Mouse (Mus musculus) naive thymus-derived CD4-positive, alpha-beta T cell, adult 2 months (primary cell): ENCODE data around the gene Wdr60.
A peak's percentile ranks its signal among the peaks of the same experiment; 100 is the strongest.

Experiments used
- DNase-seq: peaks from one replicate; pipeline ENCODE4 v3.0.0-alpha.2; 2011; ENCODE audit warnings: low read depth

Wdr60 gene

DNA sequence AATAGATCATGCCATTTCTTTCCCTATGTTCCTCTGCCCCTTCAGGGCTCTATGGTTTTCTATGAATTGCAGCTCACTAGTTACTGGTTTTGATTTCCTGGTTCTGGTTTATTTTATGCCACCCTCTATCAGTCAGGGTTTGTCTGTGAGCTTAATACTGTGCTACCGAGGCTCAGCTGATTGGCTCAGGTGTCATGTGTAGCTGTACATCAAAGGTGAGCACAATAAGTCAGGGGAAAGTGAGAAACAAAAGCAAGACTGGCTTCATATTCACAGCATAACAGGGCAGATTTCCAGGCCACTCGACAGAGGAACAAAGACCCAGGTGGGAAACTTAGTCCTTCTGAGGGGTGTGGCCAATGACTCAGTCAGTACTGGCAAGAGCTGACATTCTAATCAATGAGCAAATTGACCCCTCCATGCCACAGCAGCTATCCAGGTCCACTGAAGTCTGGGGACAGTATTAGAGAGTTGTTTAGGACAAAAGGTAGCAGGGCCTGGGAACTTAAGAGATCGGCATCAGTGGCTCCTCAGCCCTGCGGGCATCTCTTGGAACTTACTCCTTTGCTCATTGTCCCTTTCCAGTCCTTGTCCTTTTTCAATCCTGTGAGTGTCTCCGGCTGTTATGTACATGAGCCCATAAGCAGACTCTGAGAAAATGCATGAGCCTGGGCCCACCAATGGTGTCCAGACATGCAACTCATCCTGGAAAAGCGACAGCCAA lies 79.4 kb downstream of the Wdr60 start:
- no peak for DNase-seq

DNA sequence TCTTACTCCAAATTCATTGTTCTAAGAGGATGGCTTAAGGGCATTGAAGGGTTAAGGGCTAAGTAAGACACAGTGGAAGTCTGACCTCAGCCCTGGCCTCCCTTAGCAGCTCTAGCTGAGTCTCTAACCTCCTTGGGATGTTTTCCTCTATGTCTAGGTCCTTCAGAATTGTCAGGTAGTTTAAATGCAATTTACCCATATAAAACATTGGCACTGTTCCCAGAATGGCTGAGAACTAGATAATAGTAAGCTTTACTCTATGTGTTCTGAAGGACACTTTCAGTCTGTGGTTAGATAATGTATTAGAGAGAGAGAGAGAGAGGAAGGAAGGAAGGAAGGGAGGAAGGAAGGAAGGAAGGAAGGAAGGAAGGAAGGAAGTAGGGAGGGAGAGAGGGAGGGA lies 80.4 kb downstream of the Wdr60 start:
- no peak for DNase-seq

DNA sequence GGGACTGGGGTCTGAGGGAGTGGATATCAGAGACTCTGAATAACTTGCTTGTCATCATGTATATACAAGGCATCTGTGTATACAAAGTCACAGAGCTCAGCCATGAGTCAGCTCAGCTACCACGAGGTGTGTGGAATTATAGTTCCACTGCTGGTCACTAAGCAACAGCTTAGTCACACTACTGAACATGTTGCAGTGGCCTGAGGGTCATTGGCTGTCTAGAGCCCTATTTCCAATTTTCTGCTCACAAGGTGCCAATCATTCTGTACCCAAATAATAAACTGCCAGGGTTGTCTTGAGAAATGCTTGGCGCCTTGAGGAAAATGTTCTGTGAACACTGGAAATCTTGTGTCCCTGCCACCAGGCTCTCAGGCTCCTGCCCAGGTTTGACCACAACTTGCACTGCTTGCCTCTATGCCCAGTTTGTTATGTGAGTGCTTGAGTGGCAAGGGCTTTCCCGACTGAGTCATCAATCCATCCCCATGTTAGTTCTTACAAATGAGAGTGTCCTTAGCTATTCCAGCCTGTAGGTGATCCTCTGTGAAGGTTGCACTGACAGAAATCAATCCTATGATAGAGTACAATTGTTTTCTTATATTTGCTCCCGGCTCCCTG lies 81.3 kb downstream of the Wdr60 start:
- no peak for DNase-seq

DNA sequence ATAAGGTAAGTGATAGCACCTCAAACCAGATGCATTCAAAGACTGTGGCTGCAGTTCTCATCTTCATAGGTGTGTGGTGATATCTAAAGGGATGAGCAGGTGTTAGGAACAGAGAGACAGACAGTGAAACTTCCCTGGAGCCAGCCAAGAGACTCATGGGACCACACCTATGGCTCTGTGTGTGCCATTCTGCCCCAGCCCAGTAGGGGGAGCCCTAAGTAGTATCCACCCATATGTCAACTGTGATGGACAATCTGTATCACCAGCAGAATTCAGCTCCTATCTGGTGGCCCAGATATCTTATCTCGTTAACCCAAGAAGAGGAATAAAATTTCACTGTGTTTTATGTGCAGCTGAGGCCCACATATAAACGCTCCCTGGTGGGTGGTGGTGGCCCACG lies 85.9 kb downstream of the Wdr60 start:
- DNase-seq, result peak; percentile 55

DNA sequence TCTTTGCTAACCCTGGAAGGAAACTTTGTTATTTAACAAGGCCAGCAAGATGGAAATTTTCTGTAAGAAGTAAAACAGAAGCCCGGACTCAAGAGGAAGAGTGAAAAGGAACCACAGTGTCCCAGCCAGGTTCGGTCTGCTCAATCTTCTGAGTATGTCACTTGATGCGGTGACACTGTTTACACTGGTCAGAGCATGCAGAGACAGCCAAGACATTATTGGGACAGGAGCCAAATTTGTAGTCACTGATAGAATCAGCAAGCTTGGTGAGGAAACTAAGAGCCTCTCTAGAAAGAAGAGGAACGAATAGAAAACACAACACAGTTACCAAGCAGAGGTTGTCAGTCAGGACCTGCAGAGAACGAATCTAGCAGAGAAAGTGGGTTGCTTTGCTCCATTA lies 93.2 kb downstream of the Wdr60 start:
- no peak for DNase-seq

DNA sequence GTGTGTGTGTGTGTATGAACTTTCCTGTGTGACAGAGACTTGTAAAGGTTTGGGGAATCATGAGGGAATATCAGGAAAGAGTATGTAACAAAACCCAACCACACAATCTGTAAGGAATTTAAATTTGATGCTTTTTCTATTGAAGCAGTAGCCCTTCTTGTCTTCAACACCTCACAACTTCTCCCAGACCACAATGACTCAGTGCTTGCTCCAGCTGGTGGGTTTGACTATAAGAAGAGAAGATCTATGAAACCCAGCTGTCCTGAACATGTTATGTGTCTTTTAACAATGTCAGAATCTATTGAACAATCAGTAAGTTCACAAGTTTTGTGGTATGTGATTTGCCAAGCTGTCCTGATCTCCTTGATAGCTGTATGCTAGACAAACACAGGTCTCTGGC lies 97.5 kb downstream of the Wdr60 start:
- no peak for DNase-seq

DNA sequence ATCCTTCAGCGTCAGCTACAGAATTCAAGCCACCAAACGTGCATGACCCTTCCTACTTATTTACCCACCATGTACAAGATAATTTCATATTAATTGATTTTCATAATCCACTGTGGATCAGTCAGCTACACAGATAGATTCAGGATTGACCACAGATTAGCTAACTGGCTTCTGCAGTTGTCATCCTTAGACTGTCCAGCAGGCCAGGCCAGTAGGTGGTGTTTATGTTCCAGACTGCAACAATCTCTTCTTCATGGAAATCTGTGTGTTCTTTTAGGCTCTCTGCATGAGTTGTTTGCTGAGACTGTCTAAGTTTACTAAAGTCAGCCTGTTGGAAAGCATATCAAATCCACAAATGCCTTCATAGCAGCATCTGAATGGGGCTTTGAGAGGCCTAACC lies 103.1 kb downstream of the Wdr60 start:
- no peak for DNase-seq

DNA sequence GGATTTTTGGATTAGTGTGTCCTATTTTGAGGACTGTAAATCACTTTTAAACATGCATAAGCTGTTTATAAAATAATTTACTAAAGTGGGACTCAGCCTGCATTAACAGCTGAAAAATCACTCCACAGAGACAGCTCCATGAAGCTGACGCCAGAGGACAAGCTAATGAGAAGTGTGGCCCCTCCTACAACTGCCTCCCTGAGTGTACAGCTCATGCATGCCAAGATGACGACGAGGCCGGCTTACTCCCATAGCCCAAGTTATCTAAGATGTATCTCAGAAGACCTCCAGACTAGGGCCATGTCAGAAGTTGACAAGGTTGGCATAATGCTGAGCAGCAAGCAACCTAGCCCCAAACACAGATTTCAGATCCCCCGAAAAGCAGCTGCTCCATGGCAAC lies 103.6 kb downstream of the Wdr60 start:
- DNase-seq, result no peak

DNA sequence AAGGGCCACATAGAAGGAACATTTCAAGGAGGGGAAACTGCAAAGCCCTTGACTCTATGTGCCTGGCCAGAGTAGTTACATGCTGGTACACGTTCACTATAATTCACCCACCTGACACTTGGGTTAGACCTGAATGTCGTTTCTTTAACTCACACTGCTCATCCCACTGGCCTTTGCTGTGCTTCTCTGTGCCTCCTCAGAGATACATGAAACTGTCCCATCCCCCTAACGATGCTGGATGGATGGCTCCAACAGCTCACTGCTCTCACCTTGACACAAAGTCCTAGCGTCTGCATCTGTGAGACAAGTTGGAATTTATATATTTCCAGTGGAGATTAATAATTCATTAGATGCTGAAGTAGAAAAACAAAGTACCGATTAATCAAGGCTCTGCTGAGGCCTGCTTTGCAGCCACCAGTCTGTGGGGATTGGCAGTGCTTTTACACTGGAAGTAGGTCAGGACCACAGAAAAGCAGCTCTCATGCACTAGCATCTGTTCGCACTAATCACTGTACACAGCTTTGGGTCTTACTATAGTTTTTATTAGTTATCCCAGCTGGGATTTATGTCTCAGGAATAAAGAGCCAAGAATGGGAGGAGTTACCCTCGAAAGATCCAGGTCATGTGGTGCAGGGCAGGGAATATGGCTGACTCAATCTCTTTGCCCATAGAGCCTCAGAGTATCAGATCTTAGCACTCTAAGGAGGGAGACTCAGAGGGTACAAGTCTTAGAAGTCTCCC lies 105.9 kb downstream of the Wdr60 start:
- no peak for DNase-seq
